ENCODE assay signal across 9 mouse cellular contexts in the genomic region with DNA sequence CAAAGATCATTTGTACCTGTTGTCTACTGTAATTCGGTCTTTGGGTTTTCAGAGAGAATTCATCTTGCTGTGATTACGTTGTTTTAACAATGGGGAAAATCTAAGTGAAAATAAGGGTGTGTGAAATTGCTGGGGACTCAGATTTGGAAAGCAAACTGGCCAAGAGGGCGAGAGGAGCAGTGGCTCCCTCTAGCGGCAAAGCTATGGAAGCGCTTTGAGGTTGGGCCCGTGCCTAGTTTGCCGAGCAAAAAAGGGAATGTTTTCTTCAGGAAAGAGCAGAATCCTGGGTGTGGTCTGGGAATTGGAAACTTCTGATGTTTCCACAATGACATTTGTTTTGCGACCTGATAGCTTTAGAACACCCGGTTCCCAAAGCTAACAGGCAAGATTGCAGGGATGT.
A peak's percentile ranks its signal among the peaks of the same experiment; 100 is the strongest.
DNase-seq lines count a peak whose midpoint lies in the region; ATAC-seq lines count a peak whose summit lies in the region.
"Had no signal": no experiment of that assay in that cellular context is flagged by ENCODE, and none has a peak within 500 bp of the region (broad histone marks: within the 10 kb centered on the region; RNA-seq: fewer than 3 reads in every experiment).

No protein-coding gene starts in this region.

- no peaks in the 10 kb centered on the region for H3K4me1 ChIP-seq in midbrain, embryonic 14.5 days (ENCODE audit: control insufficient read depth, insufficient read depth, low read length)
- H3K4me1 ChIP-seq in midbrain, embryonic 15.5 days, result no peaks in the 10 kb centered on the region
- H3K4me1 ChIP-seq: midbrain, embryonic 12.5 days had no signal

- H3K27me3 ChIP-seq in midbrain, embryonic 14.5 days (ENCODE audit: control insufficient read depth, insufficient read depth, low read length), result no peaks in the 10 kb centered on the region
- H3K27me3 ChIP-seq in midbrain, embryonic 15.5 days (replicated peaks), result no peaks in the 10 kb centered on the region

- no peaks in the 10 kb centered on the region for H3K9me3 ChIP-seq in midbrain, embryonic 14.5 days (ENCODE audit: control insufficient read depth, low read length)
- H3K9me3 ChIP-seq in midbrain, embryonic 15.5 days, result no peaks in the 10 kb centered on the region
- H3K9me3 ChIP-seq: midbrain, embryonic 12.5 days had no signal

- no peak overlapping the region for H3K9ac ChIP-seq in midbrain, embryonic 14.5 days (replicated peaks; ENCODE audit: low read length)
- H3K9ac ChIP-seq in midbrain, embryonic 15.5 days, result no peak overlapping the region
- H3K9ac ChIP-seq: midbrain, embryonic 12.5 days had no signal

- ATAC-seq in midbrain, embryonic 14.5 days (ENCODE audit: low FRiP score, low TSS enrichment), result no peak
- no peak for ATAC-seq in midbrain, embryonic 15.5 days (replicated peaks)

- 13% methylated on average over 9 of the region's 9 CpGs for WGBS in midbrain, embryonic 14.5 days
- 10% methylated on average over 9 of the region's 9 CpGs for WGBS in midbrain, embryonic 15.5 days

- no peak overlapping the region for H3K4me2 ChIP-seq in midbrain, embryonic 14.5 days (ENCODE audit: low read length)
- no peak overlapping the region for H3K4me2 ChIP-seq in midbrain, embryonic 15.5 days
- H3K4me2 ChIP-seq: midbrain, embryonic 12.5 days had no signal

- H3K36me3 ChIP-seq in midbrain, embryonic 14.5 days (ENCODE audit: control insufficient read depth, insufficient read depth, low read length), result no peaks in the 10 kb centered on the region
- H3K36me3 ChIP-seq in midbrain, embryonic 15.5 days (replicated peaks), result no peaks in the 10 kb centered on the region
- H3K36me3 ChIP-seq: midbrain, embryonic 12.5 days had no signal

- DNase-seq in midbrain, embryonic 14.5 days, result peak; percentile 55
- peak; percentile 18 for DNase-seq in R1 (ENCODE audit: low read depth, low spot score)
- DNase-seq in cerebellum, adult 8-10 months, result peak; percentile 43
- DNase-seq in gastrocnemius, postnatal 36 days, result peak; percentile 55 to 61
- peak; percentile 39 to 54 for DNase-seq in left cerebral cortex, adult 18-20 months (ENCODE audit: low spot score in 2 of 2)
- DNase-seq in ovary, postnatal 14 days (ENCODE audit: low spot score), result peak; percentile 38
- no peak for DNase-seq in MN1 (ENCODE audit: low spot score)

- no peak overlapping the region for H3K27ac ChIP-seq in midbrain, embryonic 14.5 days (replicated peaks; ENCODE audit: low read depth, low read length)
- no peak overlapping the region for H3K27ac ChIP-seq in midbrain, embryonic 15.5 days
- H3K27ac ChIP-seq: midbrain, embryonic 12.5 days had no signal

- H3K4me3 ChIP-seq in midbrain, embryonic 14.5 days (replicated peaks; ENCODE audit: low read depth, low read length), result no peak overlapping the region
- no peak overlapping the region for H3K4me3 ChIP-seq in midbrain, embryonic 15.5 days
- H3K4me3 ChIP-seq: midbrain, embryonic 12.5 days had no signal

- intact Hi-C loops in gastrocnemius, postnatal 36 days (cut with DNase I), result loop anchor here (2.0 kb wide), 1 partner anchor 200 kb away; no protein-coding TSS in a partner anchor
